Mouse (Mus musculus) T-helper 2 cell (primary cell): ENCODE data around the gene Mcrs1.
"Not testable (repeated sequence)": the region's sequence is repeated elsewhere in the genome, so short reads cannot be mapped to it uniquely, and the experiment has no call there.

ENCODE experiments used
- in situ Hi-C: fragments of 300-600 bp; cut with MboI, MseI; formaldehyde crosslinking; loops from one replicate; pipeline ENCODE4 v1.15.1; 2025; ENCODE audit warnings: high pct_unique_total_duplicates

Mcrs1 gene

GRCm38 (mm10) chr15:99251626-99252380, at the start of gene Mcrs1:
Mcrs1 (minus strand) TSS chr15:99251961.
- in situ Hi-C loops = no loop called here

DNA sequence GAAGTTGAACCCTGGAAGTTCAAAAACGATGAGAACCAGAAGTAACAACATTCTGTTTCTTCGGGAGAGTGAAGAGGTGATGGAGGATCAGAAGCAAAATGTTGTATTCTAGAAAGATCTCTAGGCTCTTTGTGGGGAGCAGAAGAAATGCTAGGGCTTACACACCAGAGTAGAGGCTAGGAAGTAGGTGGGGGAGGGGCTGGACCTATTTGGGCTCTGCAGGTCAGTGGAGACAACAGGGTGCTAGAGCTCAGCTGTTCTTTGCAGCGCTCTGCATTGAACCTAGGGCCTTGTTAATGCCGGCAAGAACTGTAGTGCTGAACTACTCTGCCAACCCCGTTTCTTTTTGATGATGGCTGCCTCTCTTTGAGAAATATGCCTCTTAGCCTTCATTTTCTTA, 44.5 kb upstream of the Mcrs1 start:
- in situ Hi-C loops = no loop called here

DNA sequence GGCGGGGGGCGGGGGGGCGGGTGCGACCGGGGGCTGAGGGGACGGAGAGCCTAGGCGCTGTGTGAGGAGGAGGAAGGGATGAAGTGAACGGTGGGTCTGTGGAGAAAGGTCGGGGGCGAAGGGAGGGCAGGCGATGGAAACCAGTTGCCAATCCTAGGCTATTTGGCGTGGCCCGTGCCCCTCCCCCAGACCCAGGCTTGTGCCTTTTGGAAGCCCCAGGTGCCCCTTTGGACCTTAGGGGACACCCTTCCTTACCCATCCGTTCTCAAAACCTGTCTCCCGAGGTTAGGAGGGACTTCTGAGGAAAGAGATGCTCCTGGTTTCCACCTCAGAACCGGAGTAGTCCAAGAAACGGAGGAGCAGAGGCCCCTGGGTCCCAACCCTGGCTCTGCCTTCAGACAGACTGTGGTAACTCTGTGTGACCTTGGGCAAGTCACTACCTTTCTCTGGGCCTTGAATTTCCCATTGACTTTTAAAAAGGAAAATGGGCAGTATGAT, 43.8 kb upstream of the Mcrs1 start, which contains the start of gene Fam186b:
Fam186b (minus strand) TSS at position 405 of the 498 bp plus-strand sequence.
- in situ Hi-C loops = no loop called here

GRCm38 (mm10) chr15:99294813-99295374, 43.1 kb upstream of the Mcrs1 start, which contains the start of gene Prpf40b:
Prpf40b (plus strand) TSS chr15:99295087.
- in situ Hi-C loops = loop anchor here (5.0 kb wide), 1 partner anchor 72 kb away; no protein-coding TSS in a partner anchor

DNA sequence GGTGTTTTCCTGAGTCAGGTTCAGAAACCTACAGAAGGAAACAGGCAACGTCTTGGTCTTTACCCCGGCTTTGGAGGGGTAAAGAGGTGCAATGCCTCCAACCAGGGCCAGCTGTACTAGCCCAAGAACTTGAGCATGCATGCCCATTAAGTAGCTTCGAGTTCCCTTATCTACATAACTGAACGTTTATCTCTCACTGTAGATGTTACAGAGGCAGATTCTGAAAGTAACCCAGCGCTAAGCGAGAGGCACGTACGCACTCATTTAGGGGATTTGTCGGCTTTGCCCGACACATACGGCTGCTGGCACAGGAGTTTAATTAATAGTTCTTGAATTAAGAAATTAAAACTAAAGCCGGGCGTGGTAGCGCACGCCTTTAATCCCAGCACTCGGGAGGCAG, 42.5 kb upstream of the Mcrs1 start:
- in situ Hi-C loops = loop anchor here (5.0 kb wide), 1 partner anchor 73 kb away; no protein-coding TSS in a partner anchor

DNA sequence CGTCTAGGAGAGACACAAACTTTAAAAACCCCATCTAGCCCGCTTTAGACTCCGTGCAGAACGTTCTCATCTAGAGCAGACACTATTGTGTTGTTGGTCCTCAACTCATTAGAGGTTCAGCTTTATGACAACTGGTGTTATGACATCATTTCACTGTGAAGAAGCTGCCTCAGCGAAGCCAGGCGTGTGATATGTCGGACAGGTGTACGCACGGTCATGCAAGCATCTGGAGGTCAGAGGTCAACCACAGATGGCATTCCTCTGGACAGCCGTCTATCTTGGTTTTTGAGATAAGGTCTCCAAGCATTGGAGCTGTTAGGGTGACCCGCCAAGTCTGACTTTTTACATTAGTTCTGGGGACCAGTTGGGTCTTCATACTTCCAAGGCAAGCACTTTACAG, 38.8 kb upstream of the Mcrs1 start:
- in situ Hi-C loops = loop anchor here (5.0 kb wide), 1 partner anchor 77 kb away; no protein-coding TSS in a partner anchor

GRCm38 (mm10) chr15:99285189-99285535, 33.4 kb upstream of the Mcrs1 start:
- in situ Hi-C loops = no loop called here

DNA sequence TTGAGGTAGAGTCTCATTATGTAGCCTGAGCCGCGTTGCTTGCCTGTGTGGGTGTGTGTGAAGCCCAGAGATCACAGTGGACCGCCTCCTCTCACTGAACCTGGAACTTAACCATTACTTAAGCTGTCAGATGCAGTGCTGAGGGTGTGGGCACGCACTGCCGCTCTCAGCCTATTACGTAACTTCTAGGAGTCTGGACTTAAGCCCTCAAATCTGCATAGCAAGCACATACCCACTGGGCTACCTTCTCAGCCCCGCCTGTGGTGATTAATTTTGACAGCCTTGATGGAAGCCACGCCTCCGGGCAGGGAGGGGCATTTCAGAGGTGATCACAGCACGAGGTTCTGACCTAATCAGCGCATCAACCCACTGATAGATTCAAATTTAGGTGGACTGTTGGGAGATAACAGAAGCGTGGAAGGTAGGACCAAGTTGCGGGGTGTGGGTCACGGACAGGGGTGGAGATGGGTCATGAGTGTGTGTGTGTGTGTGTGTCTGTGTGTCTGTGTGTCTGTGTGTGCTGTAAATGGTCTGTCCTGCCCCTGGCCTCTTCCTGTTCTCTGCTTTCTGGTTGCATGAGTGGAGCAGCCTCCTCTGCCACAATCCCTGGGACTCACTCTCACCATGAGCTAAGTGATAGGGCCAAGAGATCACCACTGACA, 32.9 kb upstream of the Mcrs1 start:
- in situ Hi-C loops = no loop called here

- in situ Hi-C loops = no loop called here
Observed at GRCm38 (mm10) chr15:99283456-99283855, 31.7 kb upstream of the Mcrs1 start.

DNA sequence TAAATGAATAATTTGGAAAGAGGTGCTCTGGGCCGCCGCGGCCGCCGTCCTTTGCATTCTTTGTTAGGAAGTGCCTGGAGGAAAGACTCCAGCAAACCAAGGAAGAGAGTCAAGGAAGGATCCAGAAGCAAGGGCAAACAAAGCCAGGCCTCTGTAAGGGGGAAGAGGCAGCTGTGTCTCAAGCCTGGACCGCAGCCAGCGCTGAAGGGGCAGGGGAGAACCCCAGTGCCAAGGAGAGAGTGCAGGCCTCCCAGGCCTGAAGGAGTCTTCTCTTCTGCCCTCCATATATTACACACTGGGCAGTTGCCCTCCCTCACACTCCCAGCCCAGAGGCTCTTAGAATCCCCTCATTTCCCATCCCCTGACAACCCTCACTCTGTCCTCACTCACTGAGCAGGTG, 26.5 kb upstream of the Mcrs1 start:
- in situ Hi-C loops = no loop called here

GRCm38 (mm10) chr15:99276095-99276494, 24.3 kb upstream of the Mcrs1 start:
- in situ Hi-C loops = no loop called here

GRCm38 (mm10) chr15:99265679-99266078, 13.9 kb upstream of the Mcrs1 start:
- in situ Hi-C loops = no loop called here

- in situ Hi-C loops = no loop called here
Observed at GRCm38 (mm10) chr15:99264363-99264762, 12.6 kb upstream of the Mcrs1 start.

GRCm38 (mm10) chr15:99262702-99263101, 10.9 kb upstream of the Mcrs1 start:
- in situ Hi-C loops = no loop called here

DNA sequence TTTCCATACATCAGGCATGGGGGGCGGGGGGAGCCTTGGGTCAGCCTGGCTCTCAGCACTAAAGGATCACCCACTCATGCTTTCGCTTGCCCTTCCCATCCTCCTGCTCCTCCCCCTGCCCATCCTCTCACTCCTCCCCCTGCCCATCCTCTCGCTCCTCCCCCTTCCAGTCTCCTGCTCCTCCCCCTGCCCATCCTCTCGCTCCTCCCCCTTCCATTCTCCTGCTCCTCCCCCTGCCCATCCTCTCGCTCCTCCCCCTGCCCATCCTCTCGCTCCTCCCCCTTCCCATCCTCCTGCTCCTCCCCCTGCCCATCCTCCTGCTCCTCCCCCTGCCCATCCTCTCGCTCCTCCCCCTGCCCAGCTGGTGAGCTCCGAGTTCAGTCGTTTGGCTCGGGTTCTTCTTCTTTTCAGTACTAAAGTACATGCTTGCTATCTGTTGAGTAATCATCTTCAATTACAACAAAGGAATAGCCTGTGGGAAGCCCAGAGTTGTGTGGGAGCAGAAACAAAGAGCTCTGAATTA, 8.0 kb upstream of the Mcrs1 start:
- in situ Hi-C loops = no loop called here

GRCm38 (mm10) chr15:99259167-99259729, 7.5 kb upstream of the Mcrs1 start:
- in situ Hi-C loops = no loop called here

GRCm38 (mm10) chr15:99255241-99255749, 3.5 kb upstream of the Mcrs1 start:
- in situ Hi-C loops = no loop called here

DNA sequence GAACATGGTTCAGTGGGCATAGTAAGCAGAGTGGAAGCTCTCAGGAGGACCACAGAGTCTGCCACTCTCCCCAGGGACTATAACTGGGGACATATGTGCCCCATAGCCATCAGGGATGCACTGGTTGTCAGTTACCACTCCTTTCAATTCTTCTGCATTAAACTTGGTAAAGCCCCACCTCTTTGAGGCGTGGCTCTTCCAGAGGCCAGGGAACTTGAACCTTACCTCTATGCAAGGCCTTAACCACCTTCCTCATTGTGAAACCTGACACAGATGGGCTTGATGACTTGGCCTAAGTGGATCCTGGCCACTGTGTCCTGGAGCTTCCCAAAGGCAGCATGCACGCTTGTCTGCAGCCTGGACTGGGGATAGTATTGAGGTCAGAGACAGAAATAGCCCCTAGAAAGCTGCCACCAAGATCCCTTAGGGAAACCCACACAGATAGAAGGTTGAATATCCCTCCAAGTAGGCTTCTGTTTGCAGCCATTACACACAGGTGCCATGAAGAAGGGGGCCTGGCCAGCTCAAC, 2.8 kb upstream of the Mcrs1 start:
- in situ Hi-C loops = no loop called here

- in situ Hi-C loops = no loop called here
Observed at GRCm38 (mm10) chr15:99253772-99254171, 2.0 kb upstream of the Mcrs1 start.

GRCm38 (mm10) chr15:99253175-99253479, 1.4 kb upstream of the Mcrs1 start:
- in situ Hi-C loops = not testable (repeated sequence)

DNA sequence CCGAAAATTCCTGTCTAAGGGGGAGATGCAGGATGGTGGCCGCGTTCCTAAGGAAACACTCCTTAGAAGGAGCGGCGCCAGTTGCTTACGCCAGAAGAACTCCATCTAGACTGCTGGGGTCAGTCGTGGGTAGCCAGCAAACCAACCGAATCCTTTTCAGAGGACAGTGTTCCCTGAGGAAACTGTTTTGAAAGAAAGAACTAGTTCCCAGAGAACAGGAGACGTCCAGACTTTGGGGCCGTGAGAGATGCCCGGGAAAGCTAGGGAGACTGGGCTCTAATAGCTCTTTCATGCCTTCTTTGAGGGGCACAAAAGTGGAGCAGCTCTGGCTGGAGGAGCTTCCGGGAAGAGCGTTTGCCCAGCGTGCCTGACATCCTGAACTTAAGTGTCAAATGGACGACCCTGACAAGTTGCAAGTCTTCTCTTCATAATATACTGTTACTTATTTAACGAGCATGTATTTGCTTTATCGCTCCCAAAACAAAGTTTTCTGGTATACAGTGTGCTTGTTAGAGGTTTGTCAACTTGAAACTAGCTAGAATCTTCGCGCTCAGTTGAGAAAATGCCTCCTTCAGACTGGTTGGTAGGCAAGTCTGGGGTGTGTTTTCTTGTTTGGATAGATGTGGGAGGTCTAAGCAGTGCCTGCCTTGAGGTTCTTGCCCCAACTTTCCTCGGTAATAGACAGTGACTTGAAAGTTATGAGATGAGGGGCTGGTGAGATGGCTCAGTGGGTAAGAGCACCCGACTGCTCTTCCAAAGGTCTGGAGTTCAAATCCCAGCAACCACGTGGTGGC, 817 bp upstream of the Mcrs1 start:
- in situ Hi-C loops = no loop called here
